Mouse (Mus musculus): ENCODE results near the gene Spata32.

DNA sequence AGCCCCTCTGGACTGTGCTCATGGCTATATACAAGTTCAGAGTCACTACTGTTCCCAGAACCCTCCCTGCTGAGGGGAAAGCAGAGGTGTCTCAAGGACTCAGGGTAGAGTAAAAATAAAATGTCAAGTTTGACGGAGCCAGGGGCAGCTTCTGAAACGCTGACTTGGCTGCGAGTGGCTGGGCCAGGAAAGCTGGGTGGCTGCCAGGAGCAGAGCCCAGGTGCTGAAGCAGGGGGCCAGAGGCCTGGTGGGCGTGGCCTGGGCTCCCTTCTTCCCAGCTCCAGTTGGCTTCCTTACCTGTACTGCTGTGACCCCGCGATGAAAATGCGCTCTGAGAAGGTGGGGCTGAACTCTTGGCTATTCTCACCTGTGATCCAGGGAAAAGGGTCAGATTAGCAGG, 22.5 kb upstream of the Spata32 start:
- TF ChIP-seq POLR2A (IDR thresholded peaks at IDR 0.05; ENCODE audit: low read depth, low read length) (no peak), CTCF (IDR thresholded peaks at IDR 0.05; ENCODE audit: borderline replicate concordance, insufficient read depth, low read length) (no peak)

All from embryonic fibroblast, embryonic 13.5 days (primary cell).